Mouse (Mus musculus) CH12.LX (cell line): Measurements from ENCODE around the gene Catsperz. TPM values are rescaled to one million over a fixed set of nuclear protein-coding genes. Genes with fewer than 3 reads are reported as not detected.

ENCODE experiments used
- DNase-seq: peaks from one replicate; pipeline ENCODE4 v3.0.0-alpha.2; 2013; ENCODE audit errors: extremely low read depth
- H3K27ac ChIP-seq: 2 replicates; pipeline ENCODE4 v1.5.1; 2012; ENCODE audit warnings: low read depth, mild to moderate bottlenecking, control low read depth, moderate library complexity; ENCODE audit not compliant: insufficient read depth
- H3K27me3 ChIP-seq: replicated peaks from 2 replicates; pipeline ENCODE3; 2012; ENCODE audit warnings: inconsistent platforms
- H3K36me3 ChIP-seq, 2 experiments: replicated peaks in 1 of 2; 2 replicates each; pipeline versions ENCODE3 to v1.6.1; 2012; ENCODE audit warnings: inconsistent platforms in 1 of 2, low read length in 1 of 2, mild to moderate bottlenecking in 1 of 2, mixed read lengths in 1 of 2, moderate library complexity in 1 of 2; ENCODE audit not compliant: control insufficient read depth in 1 of 2, insufficient read depth in 1 of 2
- H3K4me1 ChIP-seq, 2 experiments: 2 replicates each; pipeline ENCODE4 v1.6.1; 2012; ENCODE audit warnings: inconsistent platforms in 1 of 2, moderate library complexity in 1 of 2; ENCODE audit not compliant: insufficient read depth in 2 of 2, control insufficient read depth in 1 of 2
- H3K4me2 ChIP-seq: 2 replicates; pipeline ENCODE4 v1.6.1; 2012; ENCODE audit warnings: low read depth, mild to moderate bottlenecking, control low read depth; ENCODE audit not compliant: poor library complexity, insufficient read depth, severe bottlenecking
- H3K4me3 ChIP-seq, 3 experiments: fragments of 150-350 bp in 1 of 3; sonication (generic) in 1 of 3; replicated peaks in 1 of 3; 2 replicates each; pipeline versions ENCODE3 to v1.5.1; 2011 to 2012; ENCODE audit warnings: low read depth in 2 of 3, low read length in 2 of 3, mild to moderate bottlenecking in 2 of 3, moderate library complexity in 2 of 3, control low read depth in 1 of 3, improper control_type of control experiment in 1 of 3, inconsistent platforms in 1 of 3, mixed read lengths in 1 of 3; ENCODE audit not compliant: poor library complexity in 1 of 3
- H3K79me2 ChIP-seq: replicated peaks from 2 replicates; pipeline ENCODE4 v1.6.1; 2012; ENCODE audit warnings: mild to moderate bottlenecking, moderate library complexity; ENCODE audit not compliant: control insufficient read depth, poor library complexity, insufficient read depth, severe bottlenecking; ENCODE audit errors: extremely low read depth
- H3K9ac ChIP-seq: 2 replicates; pipeline ENCODE4 v1.6.1; 2012; ENCODE audit warnings: low read depth, mild to moderate bottlenecking, control low read depth, moderate library complexity; ENCODE audit not compliant: insufficient read depth
- H3K9me3 ChIP-seq: replicated peaks from 2 replicates; pipeline ENCODE3; 2012; ENCODE audit warnings: low read length, inconsistent platforms, mixed read lengths
- CHD1 ChIP-seq: IDR thresholded peaks from 2 replicates; pipeline ENCODE4 v1.6.1; 2012; ENCODE audit warnings: low read depth, low read length, improper control_type of control experiment, inconsistent platforms
- ETS1 ChIP-seq: conservative IDR thresholded peaks from 2 replicates; pipeline ENCODE4 v1.6.1; 2012; ENCODE audit warnings: low read depth, mild to moderate bottlenecking, inconsistent platforms, low read length, improper control_type of control experiment, moderate library complexity
- HCFC1 ChIP-seq: IDR thresholded peaks from 2 replicates; pipeline ENCODE4 v1.6.1; 2012; ENCODE audit warnings: low read depth, mild to moderate bottlenecking, inconsistent platforms, low read length, improper control_type of control experiment
- KAT2A ChIP-seq: IDR thresholded peaks from 2 replicates; pipeline ENCODE4 v1.6.1; 2012; ENCODE audit warnings: low read length, improper control_type of control experiment, inconsistent platforms; ENCODE audit not compliant: insufficient replicate concordance
- MAFK ChIP-seq: IDR thresholded peaks from 2 replicates; pipeline ENCODE4 v1.6.1; 2011; ENCODE audit warnings: low read length, improper control_type of control experiment; ENCODE audit not compliant: insufficient replicate concordance
- MAZ ChIP-seq: IDR thresholded peaks from 2 replicates; pipeline ENCODE4 v1.6.1; 2012; ENCODE audit warnings: low read depth, mild to moderate bottlenecking, inconsistent platforms, low read length, improper control_type of control experiment, moderate library complexity
- MXI1 ChIP-seq: IDR thresholded peaks from 2 replicates; pipeline ENCODE4 v1.6.1; 2011; ENCODE audit warnings: mild to moderate bottlenecking, low read depth, low read length, improper control_type of control experiment
- POLR2A ChIP-seq: IDR thresholded peaks from 2 replicates; pipeline ENCODE4 v1.6.1; 2011; ENCODE audit warnings: low read depth, mild to moderate bottlenecking, improper control_type of control experiment, low read length
- RAD21 ChIP-seq: IDR thresholded peaks from 2 replicates; pipeline ENCODE4 v1.6.1; 2011; ENCODE audit warnings: low read depth, mild to moderate bottlenecking, low read length, improper control_type of control experiment, moderate library complexity
- RCOR1 ChIP-seq: conservative IDR thresholded peaks from 2 replicates; pipeline ENCODE4 v1.6.1; 2012; ENCODE audit warnings: low read depth, mild to moderate bottlenecking, inconsistent platforms, low read length, improper control_type of control experiment
- SMC3 ChIP-seq: IDR thresholded peaks from 2 replicates; pipeline ENCODE4 v1.6.1; 2011; ENCODE audit warnings: low read depth, low read length, improper control_type of control experiment
- TBP ChIP-seq: conservative IDR thresholded peaks from 2 replicates; pipeline ENCODE4 v1.6.1; 2011; ENCODE audit warnings: low read depth, low read length, improper control_type of control experiment
- USF1 ChIP-seq: IDR thresholded peaks from 2 replicates; pipeline ENCODE4 v1.6.1; 2014; ENCODE audit warnings: low read depth, mild to moderate bottlenecking, inconsistent platforms, low read length, improper control_type of control experiment
- USF2 ChIP-seq: conservative IDR thresholded peaks from 2 replicates; pipeline ENCODE4 v1.6.1; 2011; ENCODE audit warnings: low read depth, low read length, improper control_type of control experiment
- ZC3H11A ChIP-seq: IDR thresholded peaks from 2 replicates; pipeline ENCODE4 v1.6.1; 2012; ENCODE audit warnings: low read depth, mild to moderate bottlenecking, inconsistent platforms, low read length, improper control_type of control experiment
- ZKSCAN1 ChIP-seq: IDR thresholded peaks from 2 replicates; pipeline ENCODE4 v1.6.1; 2012; ENCODE audit warnings: low read depth, inconsistent platforms, low read length, improper control_type of control experiment, borderline replicate concordance
- ZMIZ1 ChIP-seq: IDR thresholded peaks from 2 replicates; pipeline ENCODE4 v1.6.1; 2012; ENCODE audit warnings: low read depth, mild to moderate bottlenecking, inconsistent platforms, low read length, improper control_type of control experiment
- ZNF384 ChIP-seq: IDR thresholded peaks from 2 replicates; pipeline ENCODE4 v1.6.1; 2012; ENCODE audit warnings: low read depth, low read length, improper control_type of control experiment, inconsistent platforms
- dilution Hi-C: fragments of 300-500 bp; cut with MboI; formaldehyde crosslinking; loops from 2 replicates; pipeline ENCODE4 v1.14.3; 2020; ENCODE audit warnings: low sequenced_read_pairs; ENCODE audit not compliant: extremely low pct_unique_long_range_greater_than_20kb, extremely low pct_ligation_motif_present
- in situ Hi-C: fragments of 300-500 bp; cut with MboI; formaldehyde crosslinking; loops from 3 replicates; pipeline ENCODE4 v1.14.3; 2019; ENCODE audit warnings: low sequenced_read_pairs, low pct_ligation_motif_present, low pct_unique_long_range_greater_than_20kb, mixed read lengths
- polyA plus RNA-seq: library from polyadenylated mRNA; unstranded; fragments of >175 nt; gene quantifications from 2 replicates; pipeline ENCODE4 v1.2.1, GENCODE M21; 2012; ENCODE audit warnings: low read depth; ENCODE audit not compliant: insufficient read length
- total RNA-seq, 2 experiments: library from RNA; depleted of rRNA; stranded (reverse); fragments of 300-350 nt in 1 of 2; fragments of >200 nt in 1 of 2; gene quantifications; 2 replicates each; pipeline ENCODE4 v1.2.3; 2012 to 2014

Gene Catsperz
- total and polyA plus RNA-seq, 3 experiments = not detected

DNA sequence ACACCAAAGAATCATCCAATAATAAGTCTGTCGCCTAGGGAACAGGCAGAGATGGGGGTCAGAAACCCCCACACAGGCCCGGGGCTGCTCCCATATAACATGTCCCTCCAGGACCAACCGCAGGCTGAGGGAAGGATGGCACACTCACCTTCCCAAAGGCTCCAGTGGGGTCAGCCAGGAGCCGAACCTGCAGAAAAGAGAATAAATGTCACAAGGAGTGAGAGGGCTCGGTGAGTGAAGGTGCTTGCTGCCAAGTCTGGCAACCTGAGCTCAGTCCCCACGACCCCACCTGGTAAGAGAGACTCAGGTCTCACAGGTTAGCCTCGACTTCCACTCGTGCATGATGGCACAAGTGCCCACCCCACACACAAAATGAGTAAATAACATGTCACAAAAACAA, 18.1 kb downstream of the Catsperz start:
- Histone ChIP-seq H3K27me3 (no peaks in the 10 kb centered on the region), H3K4me1 (peaks cover 10 to 29% of the 10 kb centered on the region in 2 experiments; a peak in 3 of 4 replicates), H3K27ac (no peak overlapping the region), H3K9me3 (no peaks in the 10 kb centered on the region), H3K9ac (no peak overlapping the region), H3K4me2 (no peak overlapping the region), H3K36me3 (peaks cover 26 to 56% of the 10 kb centered on the region in 2 experiments), H3K79me2 (peaks cover 21% of the 10 kb centered on the region), H3K4me3 (no peak overlapping the region)
- TF ChIP-seq MAZ (no peak), HCFC1 (no peak), POLR2A (no peak), RAD21 (no peak), KAT2A (no peak), ZKSCAN1 (no peak), CHD1 (no peak), ETS1 (no peak)
- in situ Hi-C loops (no loop called here), dilution Hi-C loops (no loop called here)
- no peak for DNase-seq

- H3K9ac ChIP-seq = no peak overlapping the region
- peaks cover 17 to 49% of the 10 kb centered on the region in 2 experiments for H3K36me3 ChIP-seq
- H3K4me2 ChIP-seq = no peak overlapping the region
- H3K9me3 ChIP-seq = no peaks in the 10 kb centered on the region
- dilution Hi-C loops = no loop called here
- peaks cover 21% of the 10 kb centered on the region for H3K79me2 ChIP-seq
- no peak for DNase-seq
- H3K27me3 ChIP-seq = no peaks in the 10 kb centered on the region
- no peak overlapping the region for H3K27ac ChIP-seq
- in situ Hi-C loops = no loop called here
- peaks cover 4 to 21% of the 10 kb centered on the region in 2 experiments; a peak in 3 of 4 replicates for H3K4me1 ChIP-seq
- TF ChIP-seq RCOR1 (no peak), ZC3H11A (no peak), ZKSCAN1 (no peak), ZNF384 (no peak)
- H3K4me3 ChIP-seq = no peak overlapping the region
Observed at GRCm38 (mm10) chr19:6906199-6906598, 19.0 kb downstream of the Catsperz start.

DNA sequence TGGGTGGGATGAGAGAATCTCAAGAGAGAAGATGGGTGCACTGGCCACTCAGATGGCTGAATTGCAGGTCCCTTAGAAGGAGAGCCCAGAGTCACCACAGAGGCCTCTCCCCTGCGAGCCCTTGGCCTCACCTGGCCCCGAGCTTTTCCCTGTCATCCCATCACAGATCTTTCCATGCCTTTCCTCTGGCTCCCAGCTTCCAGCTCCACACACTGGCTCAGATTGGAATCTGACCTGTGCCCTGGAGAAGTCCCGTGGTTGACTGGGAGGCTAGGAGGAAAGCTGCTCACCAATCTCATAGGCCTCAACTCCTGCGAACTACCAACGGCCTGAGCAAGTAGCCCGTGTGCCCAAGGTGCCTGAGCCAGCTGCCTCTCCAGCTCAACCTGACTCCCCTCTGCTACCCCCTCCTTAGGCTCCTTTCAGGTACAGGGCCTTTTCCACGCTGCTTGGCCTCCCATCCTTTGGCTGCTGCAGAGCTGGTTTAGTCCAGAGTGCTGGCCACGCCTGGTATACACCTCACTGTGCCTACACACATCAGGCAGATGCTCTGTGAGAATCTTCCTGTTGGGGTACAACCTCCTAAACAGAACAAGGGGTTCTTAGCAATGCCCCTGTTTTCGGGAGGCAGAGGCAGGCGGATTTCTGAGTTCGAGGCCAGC, 19.6 kb downstream of the Catsperz start:
- Histone ChIP-seq H3K4me3 (no peak overlapping the region), H3K36me3 (peaks cover 15 to 46% of the 10 kb centered on the region in 2 experiments), H3K27me3 (no peaks in the 10 kb centered on the region), H3K79me2 (peaks cover 17% of the 10 kb centered on the region), H3K9ac (no peak overlapping the region), H3K27ac (no peak overlapping the region), H3K9me3 (no peaks in the 10 kb centered on the region), H3K4me1 (peaks cover 4 to 17% of the 10 kb centered on the region in 2 experiments; a peak in 3 of 4 replicates), H3K4me2 (no peak overlapping the region)
- DNase-seq = no peak
- no peak for TF ChIP-seq MXI1
- no peak for TF ChIP-seq SMC3
- no peak for TF ChIP-seq USF2
- no peak for TF ChIP-seq USF1
- no peak for TF ChIP-seq ZMIZ1
- TF ChIP-seq MAFK = no peak
- TF ChIP-seq TBP = no peak
- TF ChIP-seq MAZ = no peak
- in situ Hi-C loops (no loop called here), dilution Hi-C loops (no loop called here)
